Mouse (Mus musculus) gastrocnemius, postnatal 36 days (tissue): ENCODE data around the gene Gm1110. TPM values are rescaled to one million over a fixed set of nuclear protein-coding genes. Genes with fewer than 3 reads are reported as not detected.
"Not testable (repeated sequence)": the region's sequence is repeated elsewhere in the genome, so short reads cannot be mapped to it uniquely, and the experiment has no call there.

Experiments used
- DNase-seq, 2 experiments: peaks; one replicate each; pipeline ENCODE4 v3.0.0; 2022
- intact Hi-C: fragments of 180-260 bp; cut with DNase I; formaldehyde crosslinking; loops from one replicate; pipeline ENCODE4 v1.15.1; 2025
- long read RNA-seq, 2 experiments: library from polyadenylated mRNA; stranded (forward); transcript quantifications; one replicate each; pipeline ENCODE4 v2.0.0; 2021
- total RNA-seq, 2 experiments: library from RNA; stranded (reverse); gene quantifications; 2 replicates each; pipeline ENCODE4 v1.2.3; 2021

Gene Gm1110
- total RNA-seq: not detected
- long read RNA-seq, experiment 1: 0 reads
- long read RNA-seq, experiment 2: 0 reads

- intact Hi-C loops: no loop called here
- no peak for DNase-seq
Observed at GRCm38 (mm10) chr9:26922909-26923526, at the start of gene Gm1110. Gene Gm1110, minus strand, starts transcription at chr9:26923111.

DNA sequence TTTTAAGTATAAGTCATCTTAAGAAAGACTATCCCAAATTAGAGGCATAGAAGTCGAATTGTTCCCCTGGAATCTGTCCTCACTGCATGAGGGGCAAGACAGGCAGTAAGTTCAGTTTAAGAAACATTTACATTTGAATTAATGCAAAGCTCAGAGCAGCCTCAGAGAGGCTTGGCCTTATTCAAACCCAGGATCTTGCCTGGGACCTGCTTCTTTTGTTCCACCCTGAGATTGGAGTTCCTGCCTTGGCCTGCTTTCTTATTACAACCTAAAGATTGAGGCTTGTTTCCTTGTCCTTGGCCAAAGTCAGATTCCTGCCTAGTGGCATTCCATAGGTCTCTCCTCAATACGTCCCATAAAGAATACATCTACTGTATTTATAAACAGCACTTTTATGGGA is 24.9 kb upstream of the Gm1110 start:
- intact Hi-C loops: no loop called here
- no peak for DNase-seq

DNA sequence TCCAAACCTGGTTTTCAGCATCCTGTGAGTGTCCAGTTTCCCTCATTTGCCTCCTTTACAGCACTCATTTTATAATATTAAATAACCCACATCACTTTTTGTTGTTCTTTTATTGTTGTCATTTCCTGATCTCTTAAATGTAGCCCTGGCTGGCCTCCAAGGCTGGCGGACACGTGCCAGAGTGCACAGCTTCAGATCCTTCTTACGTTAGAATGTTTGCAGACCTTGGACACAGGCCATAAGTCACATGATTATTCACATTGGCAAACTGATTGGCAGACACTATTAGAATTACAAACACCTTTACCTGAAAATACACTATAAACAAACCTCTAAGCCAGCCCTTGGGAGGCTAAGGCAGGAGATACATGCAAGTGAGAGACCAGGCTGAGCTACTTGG is 1.2 kb upstream of the Gm1110 start:
- intact Hi-C loops: no loop called here
- no peak for DNase-seq

DNA sequence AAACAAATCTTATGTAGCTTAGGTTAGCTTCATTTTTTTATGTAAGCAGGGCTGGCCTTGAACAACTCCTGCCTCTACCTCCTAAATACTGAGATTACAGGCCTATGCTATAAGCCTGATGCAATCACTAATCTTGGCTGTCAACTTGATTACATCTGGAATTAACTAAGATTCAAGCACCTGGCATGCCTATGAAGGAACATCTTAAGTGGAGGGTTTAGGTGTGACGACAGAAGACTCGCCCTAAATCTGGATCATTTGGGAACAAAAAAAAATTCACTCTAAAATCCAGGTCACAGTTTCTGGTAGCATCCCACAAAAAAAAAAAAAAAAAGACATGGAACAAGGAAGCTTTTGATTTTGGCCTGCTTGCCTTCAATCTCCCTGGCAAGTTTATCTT is 3.1 kb downstream of the Gm1110 start:
- intact Hi-C loops: no loop called here
- no peak for DNase-seq

- intact Hi-C loops: no loop called here
- no peak for DNase-seq
Observed at GRCm38 (mm10) chr9:26913150-26913549, 9.8 kb downstream of the Gm1110 start.

- intact Hi-C loops: no loop called here
- DNase-seq: no peak
Observed at GRCm38 (mm10) chr9:26911251-26911650, 11.7 kb downstream of the Gm1110 start.

- intact Hi-C loops: not testable (repeated sequence)
Observed at GRCm38 (mm10) chr9:26869856-26870255, 53.1 kb downstream of the Gm1110 start.

GRCm38 (mm10) chr9:26860751-26861150 is 62.2 kb downstream of the Gm1110 start, which contains the start of gene Glb1l3:
Gene Glb1l3, minus strand, starts transcription at chr9:26860890.
- no peak for DNase-seq
- intact Hi-C loops: no loop called here

More at GRCm38 (mm10) chr9:26869856-26870255, 53.1 kb downstream of the Gm1110 start:
- DNase-seq: not testable (repeated sequence)

GRCm38 (mm10) chr9:26831089-26831488 is 91.8 kb downstream of the Gm1110 start:
- no peak for DNase-seq
- intact Hi-C loops: no loop called here

Other genes starting within 250 kb of the Gm1110 start
- gene B3gat1, start 189.4 kb downstream of the Gm1110 start, total RNA-seq: under 1 TPM; 0.43 to 0.94 TPM
- gene Glb1l2, start 116.6 kb downstream of the Gm1110 start, total RNA-seq: 1 to 10 TPM; 5.8 to 6.1 TPM
- gene Glb1l3, start 62.2 kb downstream of the Gm1110 start, total RNA-seq: not detected
- 10 to 100 TPM; 32.5 to 35.1 TPM for gene Acad8, start 76.5 kb upstream of the Gm1110 start, total RNA-seq
- 10 to 100 TPM; 17.5 to 23.4 TPM for gene Thyn1, start 76.6 kb upstream of the Gm1110 start, total RNA-seq
- 10 to 100 TPM; 24.7 to 24.8 TPM for gene Vps26b, start 107.0 kb upstream of the Gm1110 start, total RNA-seq
- gene Ncapd3, start 107.1 kb upstream of the Gm1110 start, total RNA-seq: 1 to 10 TPM; 5.6 to 6.3 TPM
- 1 to 10 TPM; 7.1 to 8.2 TPM for gene Jam3, start 232.3 kb upstream of the Gm1110 start, total RNA-seq